Mouse (Mus musculus) embryonic facial prominence, embryonic 11.5 days (tissue): ENCODE data around the gene Ccdc141. TPM values are rescaled to one million over a fixed set of nuclear protein-coding genes. Genes with fewer than 3 reads are reported as not detected.

ENCODE experiments used
- ATAC-seq: fragments of 200-750 bp; cut with Nextera tagmentation; replicated peaks from 2 replicates; pipeline ENCODE4 v1.8.0; 2017; ENCODE audit warnings: low read depth; ENCODE audit not compliant: insufficient number of reproducible peaks, low FRiP score, low TSS enrichment
- DNase-seq: peaks from one replicate; pipeline ENCODE4 v3.0.0-alpha.2; 2015; ENCODE audit warnings: low spot score
- H3K27ac ChIP-seq: fragments of 300-500 bp; sonication (generic); replicated peaks from 2 replicates; pipeline ENCODE4 v1.5.1; 2014; ENCODE audit warnings: mild to moderate bottlenecking, low read depth, low read length, control low read depth
- H3K27me3 ChIP-seq: fragments of 300-500 bp; sonication (generic); 2 replicates; pipeline ENCODE4 v1.6.1; 2014; ENCODE audit warnings: mild to moderate bottlenecking, low read length, moderate library complexity, mixed read lengths; ENCODE audit not compliant: control insufficient read depth, insufficient read depth
- H3K36me3 ChIP-seq: fragments of 300-500 bp; sonication (generic); replicated peaks from 2 replicates; pipeline ENCODE4 v1.6.1; 2014; ENCODE audit warnings: low read depth, mild to moderate bottlenecking, low read length, moderate library complexity, mixed read lengths; ENCODE audit not compliant: control insufficient read depth, insufficient read depth
- H3K4me1 ChIP-seq: fragments of 300-500 bp; sonication (generic); 2 replicates; pipeline ENCODE4 v1.6.1; 2014; ENCODE audit warnings: low read length, mixed read lengths; ENCODE audit not compliant: control insufficient read depth, insufficient read depth
- H3K4me2 ChIP-seq: fragments of 300-500 bp; sonication (generic); 2 replicates; pipeline ENCODE4 v1.6.1; 2014; ENCODE audit warnings: low read depth, mild to moderate bottlenecking, control low read depth, low read length, moderate library complexity
- H3K4me3 ChIP-seq: fragments of 300-500 bp; sonication (generic); 2 replicates; pipeline ENCODE4 v1.5.1; 2014; ENCODE audit warnings: low read depth, low read length, control low read depth
- H3K9ac ChIP-seq: fragments of 300-500 bp; sonication (generic); replicated peaks from 2 replicates; pipeline ENCODE4 v1.6.1; 2014; ENCODE audit warnings: mild to moderate bottlenecking, control low read depth, low read length
- H3K9me3 ChIP-seq: fragments of 300-500 bp; sonication (generic); replicated peaks from 2 replicates; pipeline ENCODE4 v1.6.1; 2016; ENCODE audit warnings: mild to moderate bottlenecking, low read length, inconsistent platforms, mixed read lengths; ENCODE audit not compliant: control insufficient read depth
- WGBS: fragments of 180-500 bp; shearing (Covaris S2); extraction: QIAGEN DNeasy Blood & Tissue Kit; methylation state at CpG from one replicate; pipeline ENCODE4 v1.1.7; 2014; 5-methylcytosine and 5-hydroxymethylcytosine counted together
- polyA plus RNA-seq: library from polyadenylated mRNA; unstranded; fragments of >200 nt; fragmentation: Nextera tagmentation; extraction: Ambion mirVana; gene quantifications from 2 replicates; pipeline ENCODE4 v1.2.1, GENCODE M21; 2014

Gene Ccdc141
- polyA plus RNA-seq, 1 experiment from 2014 or later = 5.6 TPM

DNA sequence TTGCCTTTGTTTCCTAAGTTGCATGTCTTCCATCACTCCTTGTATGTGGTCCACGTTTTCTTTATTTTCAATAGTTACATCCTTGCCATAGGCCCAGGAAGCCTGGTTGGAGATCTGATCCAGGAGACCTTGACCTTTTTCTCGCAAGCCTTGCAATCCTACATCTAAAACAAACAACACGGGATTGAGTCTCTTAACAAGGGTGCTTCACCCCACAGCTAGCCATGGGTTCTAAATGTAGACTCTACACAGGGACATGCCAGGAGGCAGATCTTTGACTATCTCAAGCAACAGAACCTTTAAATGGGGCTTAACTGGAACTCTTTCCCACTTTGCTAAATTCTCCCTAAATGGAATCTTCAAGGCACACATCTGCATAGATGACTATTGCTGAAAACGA lies 26.4 kb upstream of the Ccdc141 start:
- no peak overlapping the region for H3K9ac ChIP-seq
- no peaks in the 10 kb centered on the region for H3K27me3 ChIP-seq
- H3K27ac ChIP-seq = no peak overlapping the region
- H3K4me1 ChIP-seq = no peaks in the 10 kb centered on the region
- no peak for DNase-seq
- no peaks in the 10 kb centered on the region for H3K9me3 ChIP-seq
- no peak overlapping the region for H3K4me3 ChIP-seq
- WGBS = 86% methylated on average over 4 of the region's 4 CpGs
- no peaks in the 10 kb centered on the region; the same call in none of the 2 replicates for H3K36me3 ChIP-seq
- no peak for ATAC-seq
- H3K4me2 ChIP-seq = no peak overlapping the region

DNA sequence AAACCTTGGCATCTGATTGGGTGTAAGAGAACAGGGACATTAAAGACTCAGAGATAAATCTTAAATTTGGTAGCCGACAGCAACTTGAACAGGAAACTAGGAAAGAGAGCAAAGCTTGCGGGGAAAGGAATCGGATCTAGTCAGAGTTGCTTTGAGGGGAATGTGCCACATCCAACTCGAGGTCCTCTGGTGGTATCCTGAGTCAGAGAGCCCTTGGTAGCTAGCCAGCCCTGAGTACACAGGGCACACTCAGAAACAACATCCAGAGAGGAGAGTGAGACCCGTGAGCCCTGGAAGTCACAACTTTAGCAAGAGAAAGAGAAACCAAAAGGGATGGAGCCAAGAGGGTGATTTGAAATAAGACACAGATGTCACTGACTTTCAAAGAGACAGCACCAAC lies 24.6 kb upstream of the Ccdc141 start:
- Histone ChIP-seq H3K36me3 (no peaks in the 10 kb centered on the region; the same call in none of the 2 replicates), H3K4me3 (no peak overlapping the region), H3K4me1 (no peaks in the 10 kb centered on the region), H3K27ac (no peak overlapping the region), H3K9me3 (no peaks in the 10 kb centered on the region), H3K9ac (no peak overlapping the region), H3K4me2 (no peak overlapping the region), H3K27me3 (no peaks in the 10 kb centered on the region)
- WGBS = 88% methylated on average over 5 of the region's 5 CpGs
- DNase-seq = no peak
- ATAC-seq = no peak

DNA sequence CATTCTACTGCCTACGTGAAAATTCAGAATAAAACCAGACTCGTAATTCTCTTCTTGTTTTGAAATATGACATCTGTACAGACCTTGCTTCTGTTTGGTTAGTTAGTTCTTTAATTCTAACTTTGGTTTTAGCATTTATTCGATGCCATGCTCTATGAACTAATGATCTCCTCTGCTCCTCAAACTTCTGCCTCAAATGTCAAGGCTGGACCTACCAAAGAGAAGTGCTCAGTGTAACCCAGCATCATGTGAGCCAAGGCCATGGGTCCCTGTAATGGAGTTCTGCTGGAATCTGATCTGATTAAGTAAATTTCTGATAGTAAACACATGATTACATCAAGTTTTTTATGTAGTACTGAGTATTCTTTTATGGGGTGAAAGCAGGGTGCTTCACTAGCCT lies 21.4 kb upstream of the Ccdc141 start:
- H3K4me3 ChIP-seq = no peak overlapping the region
- no peak overlapping the region for H3K9ac ChIP-seq
- no peaks in the 10 kb centered on the region for H3K9me3 ChIP-seq
- H3K4me2 ChIP-seq = no peak overlapping the region
- DNase-seq (no peak), ATAC-seq (no peak)
- H3K4me1 ChIP-seq = no peaks in the 10 kb centered on the region
- WGBS = 91% methylated on average over 3 of the region's 3 CpGs
- no peaks in the 10 kb centered on the region for H3K27me3 ChIP-seq
- H3K36me3 ChIP-seq = no peaks in the 10 kb centered on the region; the same call in none of the 2 replicates
- H3K27ac ChIP-seq = no peak overlapping the region

DNA sequence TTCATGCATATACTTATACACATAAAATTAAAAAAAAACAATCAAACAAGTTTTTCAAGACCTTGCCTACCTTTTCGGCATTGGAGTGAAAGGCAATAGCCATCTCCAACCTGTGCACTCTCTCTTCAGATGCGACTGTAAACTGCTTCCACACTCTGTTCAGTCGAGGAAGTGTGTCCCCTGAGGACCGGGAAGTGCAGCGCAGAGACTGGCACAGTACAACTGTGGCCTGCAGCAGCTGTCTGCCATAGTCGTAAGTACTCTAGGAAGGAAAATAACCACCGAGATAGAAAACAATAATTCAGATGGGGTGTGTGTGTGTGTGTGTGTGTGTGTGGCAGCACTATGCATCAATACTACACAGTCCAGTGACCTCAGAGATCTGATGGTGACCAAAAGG lies 20.5 kb upstream of the Ccdc141 start:
- Histone ChIP-seq H3K4me1 (no peaks in the 10 kb centered on the region), H3K27ac (no peak overlapping the region), H3K9me3 (no peaks in the 10 kb centered on the region), H3K4me3 (no peak overlapping the region), H3K9ac (no peak overlapping the region), H3K4me2 (no peak overlapping the region), H3K36me3 (no peaks in the 10 kb centered on the region; the same call in 1 of the 2 replicates), H3K27me3 (no peaks in the 10 kb centered on the region)
- 91% methylated on average over 7 of the region's 7 CpGs for WGBS
- ATAC-seq = no peak
- DNase-seq = no peak

DNA sequence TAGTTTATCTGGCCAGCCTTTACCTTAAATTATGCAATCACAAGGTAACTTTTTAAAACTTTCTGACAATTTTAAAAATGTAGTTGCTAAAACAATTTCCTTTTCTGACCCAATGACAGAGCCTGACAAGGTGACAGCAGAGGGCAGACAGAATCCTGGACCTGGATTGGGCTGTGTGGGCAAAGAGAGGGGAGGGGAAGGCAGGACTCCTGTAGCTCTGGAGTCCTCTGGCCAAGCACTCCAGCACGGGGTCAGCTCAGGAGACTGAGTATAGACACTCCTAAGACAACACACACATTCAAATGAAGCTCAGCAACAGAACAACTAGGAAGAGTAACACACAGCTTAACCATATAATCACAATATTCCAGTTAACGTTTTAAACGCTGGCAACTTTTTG lies 19.9 kb upstream of the Ccdc141 start:
- Histone ChIP-seq H3K4me3 (no peak overlapping the region), H3K9ac (no peak overlapping the region), H3K27me3 (no peaks in the 10 kb centered on the region), H3K27ac (no peak overlapping the region), H3K4me1 (no peaks in the 10 kb centered on the region), H3K9me3 (no peaks in the 10 kb centered on the region), H3K36me3 (no peaks in the 10 kb centered on the region; the same call in 1 of the 2 replicates), H3K4me2 (no peak overlapping the region)
- DNase-seq = no peak
- ATAC-seq = no peak
- 85% methylated on average over 3 of the region's 3 CpGs for WGBS

DNA sequence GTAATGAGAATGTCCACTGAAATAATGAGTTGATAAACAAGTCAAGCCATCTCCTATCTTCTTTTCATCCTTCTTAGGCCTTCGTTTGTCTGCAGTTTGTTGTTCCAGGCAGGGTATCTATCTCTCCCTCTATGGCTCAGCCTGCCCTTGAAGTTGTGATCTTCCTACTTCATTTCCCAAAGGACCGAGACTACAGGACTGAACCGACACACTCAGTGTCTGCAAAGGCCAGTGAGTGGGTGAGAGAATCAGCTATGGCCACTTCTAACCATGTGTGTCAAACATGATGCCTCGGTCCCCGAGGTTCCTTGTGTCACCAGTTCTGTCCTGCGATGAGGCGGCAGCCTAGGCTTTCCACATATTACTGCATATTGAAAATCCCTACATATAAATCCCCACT lies 19.2 kb upstream of the Ccdc141 start:
- ATAC-seq (no peak), DNase-seq (no peak)
- Histone ChIP-seq H3K27ac (no peak overlapping the region), H3K9me3 (no peaks in the 10 kb centered on the region), H3K4me3 (no peak overlapping the region), H3K4me2 (no peak overlapping the region), H3K27me3 (no peaks in the 10 kb centered on the region), H3K36me3 (no peaks in the 10 kb centered on the region; the same call in 1 of the 2 replicates), H3K9ac (no peak overlapping the region), H3K4me1 (no peaks in the 10 kb centered on the region)
- WGBS = 86% methylated on average over 7 of the region's 7 CpGs

DNA sequence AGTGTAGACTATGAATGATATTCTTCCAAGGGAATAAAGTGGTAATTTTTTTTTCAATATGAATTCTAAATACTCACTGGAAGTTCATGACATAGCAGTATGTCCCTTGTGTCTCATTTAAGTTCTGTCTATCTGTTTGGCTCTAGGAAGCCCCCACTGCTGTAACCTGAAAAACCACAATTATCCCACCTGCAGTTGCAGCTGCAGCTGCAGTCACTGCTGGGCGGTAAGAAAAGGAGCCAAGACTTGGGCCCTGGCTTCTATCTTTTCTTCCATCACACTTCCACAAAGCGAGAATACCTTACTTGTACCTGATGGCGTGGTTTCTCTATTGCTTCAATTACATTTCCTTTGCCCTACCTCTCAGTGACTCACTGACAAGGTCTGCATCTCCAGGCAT lies 17.1 kb upstream of the Ccdc141 start:
- Histone ChIP-seq H3K4me1 (no peaks in the 10 kb centered on the region), H3K27ac (no peak overlapping the region), H3K27me3 (no peaks in the 10 kb centered on the region), H3K9ac (no peak overlapping the region), H3K36me3 (no peaks in the 10 kb centered on the region; the same call in 1 of the 2 replicates), H3K4me2 (no peak overlapping the region), H3K9me3 (no peaks in the 10 kb centered on the region), H3K4me3 (no peak overlapping the region)
- DNase-seq = no peak
- ATAC-seq = no peak
- 92% methylated on average over 3 of the region's 3 CpGs for WGBS

DNA sequence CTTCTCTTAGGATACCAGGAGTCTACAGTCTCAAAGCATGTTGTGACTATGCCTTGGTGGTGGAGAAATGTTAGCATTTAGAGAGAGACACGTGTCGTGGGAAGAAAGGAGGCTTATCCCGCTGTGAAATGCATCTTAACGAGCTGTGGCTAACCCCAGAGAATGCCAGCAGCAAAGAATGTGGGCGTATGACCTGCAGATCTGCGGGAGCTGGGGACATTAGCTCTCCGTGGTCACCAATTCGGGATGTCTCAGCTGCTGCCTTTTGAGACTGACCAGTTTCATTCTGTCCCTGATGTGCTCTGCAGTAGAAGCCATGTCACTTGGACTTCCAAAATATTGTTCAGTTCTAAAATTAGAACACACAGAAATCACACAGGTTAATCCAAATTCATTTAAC lies 16.5 kb upstream of the Ccdc141 start:
- Histone ChIP-seq H3K4me3 (no peak overlapping the region), H3K9me3 (no peaks in the 10 kb centered on the region), H3K9ac (no peak overlapping the region), H3K27ac (no peak overlapping the region), H3K4me2 (no peak overlapping the region), H3K27me3 (no peaks in the 10 kb centered on the region), H3K4me1 (no peaks in the 10 kb centered on the region), H3K36me3 (no peaks in the 10 kb centered on the region)
- 75% methylated on average over 8 of the region's 8 CpGs for WGBS
- DNase-seq (no peak), ATAC-seq (no peak)
